Mouse (Mus musculus) forebrain, embryonic 14.5 days (tissue): Measurements from ENCODE around the gene Lrrc15. TPM values are rescaled to one million over a fixed set of nuclear protein-coding genes. Genes with fewer than 3 reads are reported as not detected.

Experiments
- ATAC-seq: fragments of 200-750 bp; cut with Nextera tagmentation; 2 replicates; pipeline ENCODE4 v1.8.0; 2017; ENCODE audit warnings: mild to moderate bottlenecking, moderate library complexity
- DNase-seq: peaks from one replicate; pipeline ENCODE4 v3.0.0-alpha.2; 2015; ENCODE audit warnings: low spot score
- H3K27ac ChIP-seq: fragments of 300-500 bp; sonication (generic); 2 replicates; pipeline ENCODE4 v1.5.1; 2014; ENCODE audit warnings: low read depth, mild to moderate bottlenecking, control low read depth, low read length, moderate library complexity
- H3K27me3 ChIP-seq: fragments of 300-500 bp; sonication (generic); replicated peaks from 2 replicates; pipeline ENCODE4 v1.6.1; 2014; ENCODE audit warnings: low read length, control low read depth, mixed read lengths; ENCODE audit not compliant: control insufficient read depth, insufficient read depth
- H3K36me3 ChIP-seq: fragments of 300-500 bp; sonication (generic); 2 replicates; pipeline ENCODE4 v1.6.1; 2014; ENCODE audit warnings: low read length, control low read depth; ENCODE audit not compliant: control insufficient read depth, insufficient read depth
- H3K4me1 ChIP-seq: fragments of 300-500 bp; sonication (generic); 2 replicates; pipeline ENCODE4 v1.6.1; 2014; ENCODE audit warnings: antibody characterized with exemption, low read length, control low read depth; ENCODE audit not compliant: control insufficient read depth, insufficient read depth
- H3K4me2 ChIP-seq: fragments of 300-500 bp; sonication (generic); 2 replicates; pipeline ENCODE4 v1.6.1; 2014; ENCODE audit warnings: mild to moderate bottlenecking, control low read depth, low read length
- H3K4me3 ChIP-seq: fragments of 300-500 bp; sonication (generic); 2 replicates; pipeline ENCODE4 v1.5.1; 2014; ENCODE audit warnings: low read depth, low read length, control low read depth
- H3K9ac ChIP-seq: fragments of 300-500 bp; sonication (generic); 2 replicates; pipeline ENCODE4 v1.6.1; 2014; ENCODE audit warnings: mild to moderate bottlenecking, low read length, control low read depth, moderate library complexity
- H3K9me3 ChIP-seq: fragments of 300-500 bp; sonication (generic); replicated peaks from 2 replicates; pipeline ENCODE4 v1.6.1; 2016; ENCODE audit warnings: low read length, control low read depth, mixed read lengths; ENCODE audit not compliant: control insufficient read depth
- WGBS: fragments of 180-500 bp; shearing (Covaris S2); extraction: QIAGEN DNeasy Blood & Tissue Kit; methylation state at CpG from one replicate; pipeline ENCODE4 v1.1.7; 2014; 5-methylcytosine and 5-hydroxymethylcytosine counted together
- polyA plus RNA-seq: library from polyadenylated mRNA; unstranded; fragments of >200 nt; fragmentation: Nextera tagmentation; extraction: Ambion mirVana; gene quantifications from 2 replicates; pipeline ENCODE4 v1.2.1, GENCODE M21; 2014

Gene Lrrc15
- polyA plus RNA-seq, 1 experiment from 2014 or later: 0.10 TPM

- no peaks in the 10 kb centered on the region for H3K36me3 ChIP-seq
- H3K9me3 ChIP-seq: no peaks in the 10 kb centered on the region
- peak overlapping the region; percentile 33 for H3K4me3 ChIP-seq
- H3K4me1 ChIP-seq: peaks cover 5% of the 10 kb centered on the region
- WGBS: 2% methylated on average over 32 of the region's 33 CpGs
- H3K4me2 ChIP-seq: peak overlapping the region; percentile 72
- H3K27me3 ChIP-seq: peaks cover 8% of the 10 kb centered on the region; the same call in 1 of the 2 replicates
- 0 out of 2 replicates have a peak overlapping the region, but pooled peaks have one; percentile 3 for H3K27ac ChIP-seq
- H3K9ac ChIP-seq: peak overlapping the region; percentile 51
- ATAC-seq (peak; percentile 88), DNase-seq (peak; percentile 84)
These were observed 46.9 kb downstream of the Lrrc15 start for GRCm38 (mm10) chr16:30236091-30236699.

- no peak overlapping the region for H3K9ac ChIP-seq
- H3K4me2 ChIP-seq: no peak overlapping the region
- no peak overlapping the region for H3K27ac ChIP-seq
- no peaks in the 10 kb centered on the region for H3K9me3 ChIP-seq
- peaks cover 8% of the 10 kb centered on the region; the same call in 1 of the 2 replicates for H3K27me3 ChIP-seq
- ATAC-seq (peak; percentile 5; the same call in 1 of the 2 replicates), DNase-seq (no peak)
- no peak overlapping the region for H3K4me3 ChIP-seq
- H3K4me1 ChIP-seq: peaks cover 5% of the 10 kb centered on the region
- WGBS: 49% methylated on average over 2 of the region's 2 CpGs
- no peaks in the 10 kb centered on the region for H3K36me3 ChIP-seq
These were observed 47.5 kb downstream of the Lrrc15 start for GRCm38 (mm10) chr16:30235577-30235976.

- H3K4me1 ChIP-seq: peaks cover 5% of the 10 kb centered on the region
- peaks cover 8% of the 10 kb centered on the region; the same call in 1 of the 2 replicates for H3K27me3 ChIP-seq
- H3K9ac ChIP-seq: no peak overlapping the region
- H3K27ac ChIP-seq: no peak overlapping the region
- no peak overlapping the region for H3K4me2 ChIP-seq
- DNase-seq (peak; percentile 11), ATAC-seq (no peak)
- H3K9me3 ChIP-seq: no peaks in the 10 kb centered on the region
- WGBS: 53% methylated on average over 12 of the region's 12 CpGs
- no peak overlapping the region for H3K4me3 ChIP-seq
- H3K36me3 ChIP-seq: no peaks in the 10 kb centered on the region
These were observed 48.2 kb downstream of the Lrrc15 start for GRCm38 (mm10) chr16:30234636-30235546.

- DNase-seq: no peak
- H3K4me1 ChIP-seq: peaks cover 5% of the 10 kb centered on the region
- H3K9ac ChIP-seq: no peak overlapping the region
- H3K27ac ChIP-seq: no peak overlapping the region
- no peaks in the 10 kb centered on the region for H3K36me3 ChIP-seq
- no peak for ATAC-seq
- peaks cover 8% of the 10 kb centered on the region; the same call in 1 of the 2 replicates for H3K27me3 ChIP-seq
- H3K4me3 ChIP-seq: no peak overlapping the region
- H3K9me3 ChIP-seq: no peaks in the 10 kb centered on the region
- WGBS: 60% methylated on average over 8 of the region's 8 CpGs
- no peak overlapping the region for H3K4me2 ChIP-seq
These were observed 49.0 kb downstream of the Lrrc15 start for GRCm38 (mm10) chr16:30234077-30234476.

- no peak overlapping the region for H3K4me2 ChIP-seq
- no peaks in the 10 kb centered on the region for H3K36me3 ChIP-seq
- 34% methylated on average over 13 of the region's 13 CpGs for WGBS
- no peaks in the 10 kb centered on the region for H3K9me3 ChIP-seq
- ATAC-seq (peak; percentile 18; the same call in 1 of the 2 replicates), DNase-seq (peak; percentile 66)
- H3K4me1 ChIP-seq: peaks cover 5% of the 10 kb centered on the region
- H3K27me3 ChIP-seq: peaks cover 6% of the 10 kb centered on the region; the same call in 1 of the 2 replicates
- H3K4me3 ChIP-seq: no peak overlapping the region
- peak overlapping the region; percentile 57; the same call in 1 of the 2 replicates for H3K27ac ChIP-seq
- H3K9ac ChIP-seq: no peak overlapping the region
These were observed 51.0 kb downstream of the Lrrc15 start for GRCm38 (mm10) chr16:30231882-30232604.

- no peak overlapping the region for H3K9ac ChIP-seq
- H3K27ac ChIP-seq: no peak overlapping the region
- H3K36me3 ChIP-seq: no peaks in the 10 kb centered on the region
- no peaks in the 10 kb centered on the region for H3K27me3 ChIP-seq
- H3K4me2 ChIP-seq: no peak overlapping the region
- ATAC-seq (no peak), DNase-seq (no peak)
- WGBS: 79% methylated on average over 7 of the region's 7 CpGs
- H3K4me1 ChIP-seq: no peaks in the 10 kb centered on the region
- H3K9me3 ChIP-seq: no peaks in the 10 kb centered on the region
- no peak overlapping the region for H3K4me3 ChIP-seq
These were observed 55.7 kb downstream of the Lrrc15 start for GRCm38 (mm10) chr16:30227352-30227751.

- Histone ChIP-seq H3K4me2 (no peak overlapping the region), H3K36me3 (no peaks in the 10 kb centered on the region), H3K4me1 (no peaks in the 10 kb centered on the region), H3K27me3 (no peaks in the 10 kb centered on the region), H3K27ac (no peak overlapping the region), H3K4me3 (no peak overlapping the region), H3K9ac (no peak overlapping the region), H3K9me3 (no peaks in the 10 kb centered on the region)
- no peak for ATAC-seq
- 74% methylated on average over 13 of the region's 13 CpGs for WGBS
- no peak for DNase-seq
These were observed 61.8 kb downstream of the Lrrc15 start for GRCm38 (mm10) chr16:30221161-30221782.
